Mouse (Mus musculus) left cerebral cortex, adult 8-10 months (tissue): Measurements from ENCODE around the gene Diaph3. TPM values are rescaled to one million over a fixed set of nuclear protein-coding genes. Genes with fewer than 3 reads are reported as not detected.

Experiments used
- DNase-seq, 2 experiments: peaks; one replicate each; pipeline ENCODE4 v3.0.0; 2022; ENCODE audit warnings: low spot score in 2 of 2
- total RNA-seq, 4 experiments: library from RNA; stranded (reverse); gene quantifications; 2 replicates each; pipeline ENCODE4 v1.2.4; 2022

Gene Diaph3
- total RNA-seq = 1 to 10 TPM; 2.0 to 3.5 (median 2.7) TPM

DNA sequence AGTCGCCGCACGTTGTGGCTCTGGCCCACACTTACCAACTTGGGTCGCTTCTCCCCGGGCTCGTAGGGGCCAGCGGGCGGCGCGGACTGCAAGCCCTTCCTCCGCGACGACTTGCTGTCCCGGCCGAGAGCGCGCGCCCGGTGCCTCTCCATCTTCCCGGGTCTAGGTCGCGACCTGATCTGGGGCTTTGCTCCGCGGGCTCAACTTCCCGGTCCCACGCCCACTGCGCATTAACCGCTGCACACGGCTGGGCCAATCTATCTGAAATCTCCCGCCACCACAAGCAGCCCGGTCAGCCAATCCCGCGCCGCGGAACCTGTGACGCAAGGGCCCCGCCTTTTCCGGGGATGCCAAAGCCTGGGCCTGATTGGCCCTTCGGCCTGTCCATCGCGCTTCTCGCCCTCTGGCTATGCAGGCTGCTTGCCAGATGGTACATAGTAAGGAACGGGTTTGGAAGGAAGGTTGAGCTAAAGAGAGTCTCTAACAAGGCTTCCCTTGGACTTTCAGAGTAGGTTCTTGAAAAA lies at the start of gene Diaph3:
TSS of gene Diaph3 (minus strand) at position 273 of the 524 bp plus-strand sequence.
- DNase-seq = peak; percentile 89 to 94

DNA sequence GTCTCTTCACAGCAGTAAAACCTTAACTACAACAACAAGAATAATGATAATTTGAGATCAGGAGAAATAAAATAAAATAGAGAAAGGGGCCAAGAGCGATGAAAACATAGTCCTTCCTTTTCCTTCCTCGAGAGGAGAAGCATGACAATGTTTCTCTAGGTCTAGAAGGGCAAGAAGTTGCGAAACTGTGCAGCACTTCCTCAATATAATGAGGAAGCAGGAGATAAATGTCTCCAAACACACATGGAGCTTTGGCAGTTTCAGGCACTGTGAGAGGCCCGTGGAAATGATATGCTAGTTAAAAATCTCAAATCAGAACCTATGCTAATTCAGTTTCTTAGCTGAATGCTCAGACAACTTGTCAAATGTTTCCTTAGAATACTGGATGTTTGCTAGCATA lies 49.6 kb upstream of the Diaph3 start:
- DNase-seq = no peak

GRCm38 (mm10) chr14:87171577-87171976 lies 30.5 kb upstream of the Diaph3 start:
- DNase-seq = no peak

- DNase-seq = no peak
Observed at GRCm38 (mm10) chr14:87169151-87169550, 28.1 kb upstream of the Diaph3 start.

DNA sequence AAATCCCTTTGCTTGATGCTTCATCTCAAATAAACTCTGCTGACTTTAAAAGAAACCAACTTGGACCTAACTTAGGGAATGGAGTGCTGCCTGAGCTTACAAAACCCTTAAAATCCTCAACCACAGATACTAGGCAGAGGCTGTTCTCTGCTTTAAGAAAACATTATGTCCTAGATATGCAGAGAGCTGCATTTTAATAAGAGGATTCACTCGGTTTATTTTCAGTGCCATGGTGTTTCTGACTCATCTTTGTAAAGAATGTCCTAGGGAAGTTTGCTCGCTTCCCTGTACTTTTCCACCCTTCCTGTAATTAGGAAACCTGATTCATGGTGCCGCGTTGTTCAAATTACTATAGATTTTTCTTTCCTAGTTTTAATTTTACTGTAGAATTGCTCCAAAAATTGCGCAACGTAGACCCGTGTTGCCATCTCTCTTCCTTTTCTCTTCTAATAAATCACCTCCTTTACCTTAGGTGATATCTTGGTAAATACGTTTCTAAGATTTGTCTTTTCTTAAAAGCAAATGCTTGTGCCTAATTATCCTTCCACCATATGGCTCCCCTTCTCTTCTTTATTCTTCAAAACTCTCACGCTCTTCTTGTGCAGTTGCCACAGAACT lies 14.7 kb upstream of the Diaph3 start:
- DNase-seq = no peak

DNA sequence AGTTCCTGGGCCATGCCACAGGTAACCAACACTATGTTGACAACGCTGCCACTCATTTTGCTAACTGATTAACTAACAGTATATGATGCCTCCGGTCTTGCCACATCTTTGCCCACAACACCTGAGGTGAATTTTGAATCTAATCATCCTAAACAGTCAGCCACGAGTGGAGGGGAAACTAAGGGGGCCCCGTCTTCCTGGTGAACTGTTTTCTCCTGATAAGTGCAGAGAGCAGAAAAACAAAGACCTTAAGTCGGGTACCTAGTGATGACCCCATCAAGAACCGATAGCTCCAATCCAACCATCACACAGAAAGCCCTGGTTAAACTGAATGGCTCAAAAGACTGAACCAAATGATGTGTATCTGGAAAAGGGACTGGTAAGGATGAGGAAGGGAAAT lies 8.6 kb upstream of the Diaph3 start:
- no peak for DNase-seq

GRCm38 (mm10) chr14:87146704-87147103 lies 5.7 kb upstream of the Diaph3 start:
- no peak for DNase-seq

DNA sequence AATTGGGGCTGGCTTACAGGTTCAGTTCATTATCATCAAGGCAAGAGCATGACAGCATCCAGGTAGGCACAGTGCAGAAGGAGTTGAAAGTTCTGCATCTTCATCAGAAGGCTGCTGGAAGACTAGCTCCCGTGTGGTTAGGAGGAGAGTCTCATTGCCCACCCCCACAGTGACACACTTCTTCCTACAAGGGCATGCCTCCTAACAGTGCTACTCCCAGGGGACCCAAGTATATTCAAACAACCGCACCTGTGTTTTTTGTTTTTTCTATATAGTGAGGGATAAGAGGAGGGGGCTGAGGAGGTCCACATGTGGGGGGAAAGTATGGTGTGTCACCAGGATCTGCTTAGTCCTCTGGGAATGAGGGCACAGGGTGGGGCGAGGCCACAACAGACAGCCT lies 4.3 kb upstream of the Diaph3 start:
- DNase-seq = no peak

DNA sequence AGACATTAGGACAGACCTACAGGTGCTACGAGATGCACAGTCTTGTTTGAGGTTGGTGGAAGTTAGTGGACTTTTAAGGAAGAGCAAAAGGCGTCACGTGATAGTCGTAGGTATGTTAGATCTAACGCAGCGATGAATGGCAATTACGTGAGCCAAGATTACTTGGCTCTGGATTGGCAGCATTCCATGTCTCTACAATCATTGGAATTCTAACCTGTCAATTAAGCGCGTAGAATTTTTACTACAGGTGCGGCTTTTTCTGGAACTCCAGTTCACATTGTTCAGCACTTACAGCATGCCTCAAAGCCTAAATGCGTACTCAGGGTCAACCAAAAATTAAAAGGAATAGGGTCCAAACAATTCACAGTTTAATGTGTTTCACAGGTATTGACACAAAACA lies 742 bp upstream of the Diaph3 start:
- DNase-seq = no peak

DNA sequence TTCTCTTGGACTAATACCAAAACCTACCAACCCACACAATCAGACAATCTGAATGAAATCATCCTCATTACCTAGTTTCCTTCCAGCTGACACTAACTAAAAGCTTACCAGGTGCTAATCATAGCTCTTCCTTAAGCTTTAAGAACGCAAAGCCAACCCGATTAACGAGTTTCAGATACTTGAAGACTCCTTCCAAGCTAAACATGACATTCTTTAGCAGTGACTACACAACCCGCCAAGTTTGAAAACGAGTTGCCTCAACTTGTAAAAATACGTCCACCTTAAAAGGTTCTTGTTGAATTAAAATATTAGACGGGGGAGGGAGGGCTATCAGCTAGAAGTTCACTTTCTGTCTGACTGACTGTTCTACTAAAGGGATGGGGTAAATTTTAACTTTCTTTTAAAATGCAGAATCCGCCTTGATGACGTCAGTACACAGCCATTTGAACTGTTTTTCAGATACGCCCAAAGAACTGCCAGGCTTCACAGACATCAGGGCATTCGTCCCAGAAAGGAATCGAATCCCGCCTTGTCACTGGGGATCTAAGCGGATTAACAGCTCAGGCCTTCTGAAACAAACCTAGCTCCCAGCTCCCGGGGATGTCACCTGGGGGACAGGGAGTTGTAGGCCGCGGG lies 590 bp downstream of the Diaph3 start:
- no peak for DNase-seq

GRCm38 (mm10) chr14:87126076-87126639 lies 14.9 kb downstream of the Diaph3 start:
- no peak for DNase-seq

GRCm38 (mm10) chr14:87125492-87125891 lies 15.5 kb downstream of the Diaph3 start:
- no peak for DNase-seq

DNA sequence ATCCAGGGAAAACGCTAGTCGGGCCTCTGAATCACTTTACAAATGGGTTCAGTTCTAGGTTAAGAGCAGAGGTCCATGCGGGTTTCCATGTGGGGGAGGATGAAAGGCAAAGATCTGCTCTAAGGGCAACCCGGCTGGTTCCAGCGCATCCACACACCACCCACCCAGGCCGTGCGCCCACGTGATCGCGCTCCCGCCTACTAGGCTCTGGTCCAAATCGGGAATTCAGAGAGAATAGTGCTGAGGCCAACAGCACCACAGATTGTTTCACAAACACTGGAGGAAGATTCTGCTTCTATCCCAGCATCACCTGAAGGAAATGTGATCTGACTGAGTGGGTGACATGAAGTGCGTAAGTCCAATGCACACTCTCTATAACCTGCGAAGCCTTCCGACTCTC lies 17.9 kb downstream of the Diaph3 start:
- no peak for DNase-seq

GRCm38 (mm10) chr14:87121868-87122267 lies 19.2 kb downstream of the Diaph3 start:
- no peak for DNase-seq

- no peak for DNase-seq
Observed at GRCm38 (mm10) chr14:87110634-87111033, 30.4 kb downstream of the Diaph3 start.

- no peak for DNase-seq
Observed at GRCm38 (mm10) chr14:87099380-87100088, 41.5 kb downstream of the Diaph3 start.

- DNase-seq = no peak
Observed at GRCm38 (mm10) chr14:87098093-87098492, 42.9 kb downstream of the Diaph3 start.

DNA sequence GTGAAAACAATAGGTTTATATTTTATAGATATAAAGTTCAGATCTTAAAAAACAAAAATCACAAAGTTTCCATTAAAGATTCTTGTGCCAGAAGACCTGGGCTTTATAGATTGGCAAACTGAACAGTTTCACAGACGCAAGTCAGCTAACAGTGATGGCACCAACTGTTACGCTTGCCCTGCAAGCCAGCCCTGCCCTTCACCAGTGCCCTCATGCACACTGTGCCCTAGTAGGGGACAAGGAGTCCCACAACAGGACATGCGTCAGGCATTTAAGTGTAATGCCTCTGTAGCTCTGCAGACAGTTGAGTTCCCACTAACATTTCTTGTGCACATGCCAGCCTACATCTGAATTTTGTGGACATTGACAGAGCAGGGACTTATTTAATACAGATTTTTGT lies 49.5 kb downstream of the Diaph3 start:
- no peak for DNase-seq

GRCm38 (mm10) chr14:87091108-87091507 lies 49.9 kb downstream of the Diaph3 start:
- no peak for DNase-seq

GRCm38 (mm10) chr14:87088928-87089327 lies 52.1 kb downstream of the Diaph3 start:
- DNase-seq = no peak

- no peak for DNase-seq
Observed at GRCm38 (mm10) chr14:87088456-87088855, 52.6 kb downstream of the Diaph3 start.

- no peak for DNase-seq
Observed at GRCm38 (mm10) chr14:87087996-87088395, 53.0 kb downstream of the Diaph3 start.
